Mouse (Mus musculus) embryonic facial prominence, embryonic 15.5 days (tissue): Measurements from ENCODE around the gene Sirpa. TPM values are rescaled to one million over a fixed set of nuclear protein-coding genes. Genes with fewer than 3 reads are reported as not detected.

Source experiments
- polyA plus RNA-seq: library from polyadenylated mRNA; unstranded; fragments of >200 nt; fragmentation: Nextera tagmentation; extraction: Ambion mirVana; gene quantifications from 2 replicates; pipeline ENCODE4 v1.2.1, GENCODE M21; 2015

Gene Sirpa
- polyA plus RNA-seq, 1 experiment from 2014 or later = 30.9 TPM

Other genes starting within 250 kb of the Sirpa start
- gene Il1b, start 221.7 kb upstream of the Sirpa start, polyA plus RNA-seq = 0.17 and 0.36 TPM in 2 replicates
- 0.19 and 0.22 TPM in 2 replicates for gene F830045P16Rik, start 56.2 kb upstream of the Sirpa start, polyA plus RNA-seq
- not detected in 2 replicates for gene Pdyn, start 107.0 kb downstream of the Sirpa start, polyA plus RNA-seq
- 10.3 and 10.8 TPM in 2 replicates for gene Stk35, start 207.7 kb downstream of the Sirpa start, polyA plus RNA-seq